Mouse (Mus musculus) lung, embryonic 16.5 days (tissue): ENCODE data around the gene Serpina12. TPM values are rescaled to one million over a fixed set of nuclear protein-coding genes. Genes with fewer than 3 reads are reported as not detected.

Source experiments
- polyA plus RNA-seq: library from polyadenylated mRNA; unstranded; fragments of >200 nt; fragmentation: Nextera tagmentation; extraction: Ambion mirVana; gene quantifications from 2 replicates; pipeline ENCODE4 v1.2.1, GENCODE M21; 2015

Gene Serpina12
- polyA plus RNA-seq, 1 experiment from 2014 or later: not detected

Other genes with a start within 250 kb of the Serpina12 start
- gene Serpina1b, start 214.1 kb downstream of the Serpina12 start, polyA plus RNA-seq: 1.8 and 15.4 TPM in 2 replicates
- 1.7 and 14.8 TPM in 2 replicates for gene Serpina1a, start 180.9 kb downstream of the Serpina12 start, polyA plus RNA-seq
- gene Serpina1c, start 139.6 kb downstream of the Serpina12 start, polyA plus RNA-seq: 0.62 and 7.2 TPM in 2 replicates
- 0.85 and 7.3 TPM in 2 replicates for gene Serpina1e, start 85.5 kb downstream of the Serpina12 start, polyA plus RNA-seq
- 0.14 TPM in 1 of 2 replicates, not detected in the other for gene Serpina11, start 54.5 kb downstream of the Serpina12 start, polyA plus RNA-seq
- 0.38 and 1.1 TPM in 2 replicates for gene Serpina9, start 30.7 kb downstream of the Serpina12 start, polyA plus RNA-seq
- gene Serpina5, start 56.7 kb upstream of the Serpina12 start, polyA plus RNA-seq: not detected in 2 replicates
- not detected in 2 replicates for gene Serpina3a, start 68.3 kb upstream of the Serpina12 start, polyA plus RNA-seq
- not detected in 2 replicates for gene Serpina3b, start 83.6 kb upstream of the Serpina12 start, polyA plus RNA-seq
- 0.06 and 0.28 TPM in 2 replicates for gene Serpina3c, start 109.4 kb upstream of the Serpina12 start, polyA plus RNA-seq
- gene Serpina3f, start 170.1 kb upstream of the Serpina12 start, polyA plus RNA-seq: 0.06 and 0.14 TPM in 2 replicates
- 2.7 and 4.0 TPM in 2 replicates for gene Serpina3g, start 191.8 kb upstream of the Serpina12 start, polyA plus RNA-seq
- gene Serpina3i, start 218.7 kb upstream of the Serpina12 start, polyA plus RNA-seq: 0.23 and 0.68 TPM in 2 replicates